Mouse (Mus musculus) embryo, embryonic 11 days (tissue): Measurements from ENCODE around the gene Gm8138.
"Not testable (repeated sequence)": the region's sequence is repeated elsewhere in the genome, so short reads cannot be mapped to it uniquely, and the experiment has no call there.

ENCODE experiments used
- DNase-seq: peaks from one replicate; pipeline ENCODE4 v3.0.0-alpha.2; 2015

Gene Gm8138

DNA sequence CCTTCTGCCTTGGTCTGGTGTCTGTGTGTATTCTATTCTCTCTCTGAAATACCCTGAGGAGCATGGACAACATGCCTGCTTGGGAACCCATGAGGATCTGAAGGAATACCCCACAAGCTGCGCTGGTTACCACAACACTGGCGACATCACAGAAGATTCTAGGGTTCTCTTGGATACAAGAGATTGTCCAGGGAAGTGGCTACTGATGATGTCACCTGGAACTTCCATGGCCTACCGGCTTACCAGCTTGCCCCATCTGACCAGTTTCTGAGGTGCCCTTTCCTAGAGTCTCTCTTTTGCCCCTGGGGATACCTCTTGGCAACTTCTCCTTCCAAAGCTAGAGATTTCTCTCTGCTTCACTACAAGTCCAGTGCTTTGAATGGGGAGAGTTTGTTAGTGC lies at the start of gene Gm8138:
Gene Gm8138, minus strand, starts transcription at position 101 of the 400 bp plus-strand sequence.
- not testable (repeated sequence) for DNase-seq

DNA sequence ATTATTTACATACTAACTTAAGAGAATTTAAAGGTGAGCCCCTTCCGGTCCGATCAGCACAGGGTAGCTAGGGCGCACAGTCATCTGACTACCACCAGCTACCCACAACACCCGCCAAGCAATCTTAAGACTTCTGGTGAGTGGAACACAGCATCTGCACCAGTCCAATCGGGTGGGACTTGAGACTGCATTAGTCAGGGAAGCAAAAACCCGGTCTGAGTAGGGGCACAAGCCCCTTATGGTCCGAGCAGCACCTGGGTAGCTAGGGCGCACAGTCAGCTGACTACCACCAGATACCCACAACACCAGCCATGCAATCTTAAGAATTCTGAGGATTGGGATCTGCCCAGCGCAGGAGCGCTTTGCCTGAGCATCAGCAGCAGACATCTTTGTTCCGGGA lies 54.4 kb downstream of the Gm8138 start:
- not testable (repeated sequence) for DNase-seq
